Comparison of ENCODE assay signal across 21 mouse cellular contexts in genomic region chr4:100219599-100219998, GRCm38 (mm10).
A peak's percentile ranks its signal among the peaks of the same experiment; 100 is the strongest.
DNase-seq lines count a peak whose midpoint lies in the region; ATAC-seq and TF ChIP-seq lines count a peak whose summit lies in the region.
"Had no signal": no experiment of that assay in that cellular context is flagged by ENCODE, and none has a peak within 500 bp of the region (broad histone marks: within the 10 kb centered on the region; RNA-seq: fewer than 3 reads in every experiment).

No protein-coding gene starts in this region.

- peaks cover 73% of the 10 kb centered on the region for H3K4me1 ChIP-seq in heart, embryonic 13.5 days
- H3K4me1 ChIP-seq in heart, embryonic 11.5 days (ENCODE audit: control insufficient read depth, insufficient read depth, low read length) = peaks cover 33% of the 10 kb centered on the region
- peaks cover 34% of the 10 kb centered on the region for H3K4me1 ChIP-seq in intestine, embryonic 14.5 days (replicated peaks; ENCODE audit: control insufficient read depth, insufficient read depth, low read length)
- 0 out of 2 replicates have a peak, but pooled peaks cover 4% of the 10 kb centered on the region for H3K4me1 ChIP-seq in intestine, postnatal 0 days (replicated peaks; ENCODE audit: control insufficient read depth, insufficient read depth, low read length)
- peaks cover 10% of the 10 kb centered on the region for H3K4me1 ChIP-seq in intestine, embryonic 16.5 days (ENCODE audit: control insufficient read depth, insufficient read depth, low read length)
- H3K4me1 ChIP-seq: megakaryocyte, embryonic 14.5 days had no signal

- no peak overlapping the region for H3K4me2 ChIP-seq in heart, embryonic 13.5 days
- H3K4me2 ChIP-seq in heart, embryonic 11.5 days = no peak overlapping the region
- H3K4me2 ChIP-seq in intestine, embryonic 14.5 days (ENCODE audit: low read length) = no peak overlapping the region
- H3K4me2 ChIP-seq in intestine, postnatal 0 days (replicated peaks; ENCODE audit: low read depth) = no peak overlapping the region
- no peak overlapping the region for H3K4me2 ChIP-seq in intestine, embryonic 16.5 days (ENCODE audit: low read depth, low read length)
- H3K4me2 ChIP-seq: embryonic facial prominence, embryonic 12.5 days; forebrain, embryonic 12.5 days; hindbrain, embryonic 15.5 days; limb, embryonic 13.5 days; liver, embryonic 12.5 days; neural tube, embryonic 12.5 days had no signal

- no peaks in the 10 kb centered on the region for H3K9me3 ChIP-seq in heart, embryonic 13.5 days
- H3K9me3 ChIP-seq in heart, embryonic 11.5 days (replicated peaks; ENCODE audit: control insufficient read depth, low read length) = no peaks in the 10 kb centered on the region
- no peaks in the 10 kb centered on the region for H3K9me3 ChIP-seq in intestine, embryonic 14.5 days (ENCODE audit: control insufficient read depth, low read length)
- no peaks in the 10 kb centered on the region for H3K9me3 ChIP-seq in intestine, postnatal 0 days (ENCODE audit: control insufficient read depth)
- no peaks in the 10 kb centered on the region for H3K9me3 ChIP-seq in intestine, embryonic 16.5 days (ENCODE audit: control insufficient read depth, low read length)
- H3K9me3 ChIP-seq: embryonic facial prominence, embryonic 12.5 days; forebrain, embryonic 12.5 days; hindbrain, embryonic 15.5 days; limb, embryonic 13.5 days; liver, embryonic 12.5 days; megakaryocyte, embryonic 14.5 days; neural tube, embryonic 12.5 days had no signal

- H3K27me3 ChIP-seq in heart, embryonic 13.5 days (replicated peaks) = no peaks in the 10 kb centered on the region
- no peaks in the 10 kb centered on the region for H3K27me3 ChIP-seq in heart, embryonic 11.5 days (ENCODE audit: control insufficient read depth, insufficient read depth, low read length)
- H3K27me3 ChIP-seq in intestine, embryonic 14.5 days (replicated peaks; ENCODE audit: control insufficient read depth, insufficient read depth, low read length) = no peaks in the 10 kb centered on the region
- no peaks in the 10 kb centered on the region for H3K27me3 ChIP-seq in intestine, postnatal 0 days (replicated peaks; ENCODE audit: control insufficient read depth, insufficient read depth, low read length)
- no peaks in the 10 kb centered on the region for H3K27me3 ChIP-seq in intestine, embryonic 16.5 days (replicated peaks; ENCODE audit: control insufficient read depth, insufficient read depth, low read length)
- H3K27me3 ChIP-seq: embryonic facial prominence, embryonic 12.5 days; forebrain, embryonic 12.5 days; hindbrain, embryonic 15.5 days; liver, embryonic 12.5 days; megakaryocyte, embryonic 14.5 days; neural tube, embryonic 12.5 days had no signal

- 38% methylated on average over 4 of the region's 4 CpGs for WGBS in heart, embryonic 13.5 days
- WGBS in heart, embryonic 11.5 days (ENCODE audit: insufficient replicate concordance) = 62% methylated on average over 4 of the region's 4 CpGs
- WGBS in intestine, embryonic 14.5 days = 83% methylated on average over 4 of the region's 4 CpGs
- WGBS in intestine, postnatal 0 days = 77% methylated on average over 4 of the region's 4 CpGs
- WGBS in intestine, embryonic 16.5 days = 78% methylated on average over 4 of the region's 4 CpGs

- TF ChIP-seq CTCF in intestine, postnatal 0 days (IDR thresholded peaks at IDR 0.05; ENCODE audit: low read depth) = no peak

- no peak overlapping the region for H3K9ac ChIP-seq in heart, embryonic 13.5 days
- H3K9ac ChIP-seq in heart, embryonic 11.5 days (ENCODE audit: low read depth, low read length) = no peak overlapping the region
- no peak overlapping the region for H3K9ac ChIP-seq in intestine, embryonic 14.5 days (ENCODE audit: low read length)
- H3K9ac ChIP-seq in intestine, postnatal 0 days (ENCODE audit: low read depth, low read length) = no peak overlapping the region
- no peak overlapping the region for H3K9ac ChIP-seq in intestine, embryonic 16.5 days (ENCODE audit: low read depth, low read length)
- H3K9ac ChIP-seq: embryonic facial prominence, embryonic 12.5 days; forebrain, embryonic 12.5 days; hindbrain, embryonic 15.5 days; limb, embryonic 13.5 days; liver, embryonic 12.5 days; neural tube, embryonic 12.5 days had no signal

- H3K27ac ChIP-seq in heart, embryonic 13.5 days (replicated peaks) = peak overlapping the region; percentile 15; the same call in 1 of the 2 replicates
- no peak overlapping the region for H3K27ac ChIP-seq in heart, embryonic 11.5 days (ENCODE audit: low read depth, low read length)
- no peak overlapping the region for H3K27ac ChIP-seq in intestine, embryonic 14.5 days (ENCODE audit: low read depth)
- H3K27ac ChIP-seq in intestine, postnatal 0 days (ENCODE audit: low read depth, low read length) = no peak overlapping the region
- H3K27ac ChIP-seq in intestine, embryonic 16.5 days (ENCODE audit: low read length) = no peak overlapping the region
- H3K27ac ChIP-seq: embryonic facial prominence, embryonic 12.5 days; forebrain, embryonic 12.5 days; hindbrain, embryonic 15.5 days; limb, embryonic 13.5 days; liver, embryonic 12.5 days; neural tube, embryonic 12.5 days had no signal

- DNase-seq in intestine, embryonic 14.5 days (ENCODE audit: low spot score) = peak; percentile 27
- no peak for DNase-seq in embryo, embryonic 11 days
- DNase-seq: adrenal gland, adult 8-10 months; B cell, adult 2 months; kidney, adult 18-20 months; kidney, postnatal 4 days; midbrain, embryonic 14.5 days; right cerebral cortex, postnatal 14 days; thymus, postnatal 14 days had no signal

- ATAC-seq in heart, embryonic 13.5 days (ENCODE audit: extremely low read depth, insufficient number of reproducible peaks, low FRiP score, low TSS enrichment) = no peak
- no peak for ATAC-seq in heart, embryonic 11.5 days (replicated peaks; ENCODE audit: insufficient number of reproducible peaks, low FRiP score, low TSS enrichment)
- no peak for ATAC-seq in intestine, embryonic 14.5 days (replicated peaks; ENCODE audit: low FRiP score, low TSS enrichment, low read depth)
- ATAC-seq in intestine, postnatal 0 days = no peak
- peak; percentile 72 to 74 for ATAC-seq in hematopoietic stem cell, adult 5-6 weeks (replicated peaks in 1 of 2; ENCODE audit: insufficient read depth in 1 of 2, low FRiP score in 2 of 2, low TSS enrichment in 1 of 2, low read depth in 1 of 2, poor library complexity in 2 of 2, severe bottlenecking in 2 of 2)
- ATAC-seq in intestine, embryonic 16.5 days = no peak
- ATAC-seq: liver, embryonic 12.5 days had no signal

- no peaks in the 10 kb centered on the region for H3K36me3 ChIP-seq in heart, embryonic 13.5 days
- no peaks in the 10 kb centered on the region for H3K36me3 ChIP-seq in heart, embryonic 11.5 days (ENCODE audit: control insufficient read depth, insufficient read depth, low read length)
- no peaks in the 10 kb centered on the region for H3K36me3 ChIP-seq in intestine, embryonic 14.5 days (ENCODE audit: control insufficient read depth, insufficient read depth, low read length)
- no peaks in the 10 kb centered on the region for H3K36me3 ChIP-seq in intestine, postnatal 0 days (ENCODE audit: control insufficient read depth, insufficient read depth)
- no peaks in the 10 kb centered on the region for H3K36me3 ChIP-seq in intestine, embryonic 16.5 days (ENCODE audit: control insufficient read depth, insufficient read depth, low read length)
- H3K36me3 ChIP-seq: embryonic facial prominence, embryonic 12.5 days; forebrain, embryonic 12.5 days; hindbrain, embryonic 15.5 days; limb, embryonic 13.5 days; liver, embryonic 12.5 days; neural tube, embryonic 12.5 days had no signal

- no peak overlapping the region for H3K4me3 ChIP-seq in heart, embryonic 13.5 days
- no peak overlapping the region for H3K4me3 ChIP-seq in heart, embryonic 11.5 days (ENCODE audit: low read depth, low read length)
- no peak overlapping the region for H3K4me3 ChIP-seq in intestine, embryonic 14.5 days (ENCODE audit: low read depth, low read length)
- H3K4me3 ChIP-seq in intestine, postnatal 0 days (ENCODE audit: low read depth, low read length) = no peak overlapping the region
- H3K4me3 ChIP-seq in intestine, embryonic 16.5 days (ENCODE audit: low read length) = no peak overlapping the region
- H3K4me3 ChIP-seq: embryonic facial prominence, embryonic 12.5 days; forebrain, embryonic 12.5 days; hindbrain, embryonic 15.5 days; limb, embryonic 13.5 days; liver, embryonic 12.5 days; megakaryocyte, embryonic 14.5 days; neural tube, embryonic 12.5 days had no signal

Comparison
In these comparisons a context has a peak if more than half of its experiments do, and no peak if none do; other contexts are left out.
1. ATAC-seq: peak in hematopoietic stem cell, adult 5-6 weeks (2 of 2); none in heart, embryonic 13.5 days (single experiment), heart, embryonic 11.5 days (single experiment), intestine, embryonic 14.5 days (single experiment), intestine, postnatal 0 days (single experiment) and intestine, embryonic 16.5 days (single experiment).